Mouse (Mus musculus): ENCODE data around the gene Cyb5r1. TPM values are rescaled to one million over a fixed set of nuclear protein-coding genes. Genes with fewer than 3 reads are reported as not detected.

Gene Cyb5r1
- 25.0 and 32.2 TPM in 2 replicates for polyA plus RNA-seq (2014; fragmentation: Nextera tagmentation; extraction: Ambion mirVana)

GRCm38 (mm10) chr1:134405509-134406413 is at the start of gene Cyb5r1:
Gene Cyb5r1, plus strand, starts transcription at chr1:134405559.
- Histone ChIP-seq H3K27me3 (ENCODE audit: control insufficient read depth, insufficient read depth, low read length) (no peaks in the 10 kb centered on the region), H3K4me2 (ENCODE audit: low read depth, low read length) (peak within 1 kb of the TSS; percentile 80), H3K4me3 (ENCODE audit: low read depth, low read length) (peak within 1 kb of the TSS; percentile 81), H3K4me1 (ENCODE audit: control insufficient read depth, insufficient read depth, low read length) (no peaks in the 10 kb centered on the region), H3K36me3 (replicated peaks; ENCODE audit: control insufficient read depth, insufficient read depth, low read depth, low read length) (0 out of 2 replicates have a peak, but pooled peaks cover 1% of the 10 kb centered on the region), H3K9me3 (replicated peaks; ENCODE audit: control insufficient read depth, low read length) (no peaks in the 10 kb centered on the region), H3K9ac (replicated peaks; ENCODE audit: low read length) (peak within 1 kb of the TSS; percentile 75), H3K27ac (replicated peaks; ENCODE audit: low read depth, low read length) (0 out of 2 replicates have a peak within 1 kb of the TSS, but pooled peaks have one; percentile 23)
- 2% methylated on average over 43 of the region's 43 CpGs for WGBS
- DNase-seq (ENCODE audit: low spot score) (peak; percentile 91), ATAC-seq (replicated peaks; ENCODE audit: insufficient number of reproducible peaks, low FRiP score, low TSS enrichment, low read depth) (peak; percentile 97)

- Histone ChIP-seq H3K36me3 (replicated peaks; ENCODE audit: control insufficient read depth, insufficient read depth, low read depth, low read length) (peaks cover 2% of the 10 kb centered on the region), H3K27me3 (ENCODE audit: control insufficient read depth, insufficient read depth, low read length) (no peaks in the 10 kb centered on the region), H3K9me3 (replicated peaks; ENCODE audit: control insufficient read depth, low read length) (no peaks in the 10 kb centered on the region), H3K4me2 (ENCODE audit: low read depth, low read length) (no peak overlapping the region), H3K4me1 (ENCODE audit: control insufficient read depth, insufficient read depth, low read length) (no peaks in the 10 kb centered on the region; the same call in 1 of the 2 replicates), H3K27ac (replicated peaks; ENCODE audit: low read depth, low read length) (no peak overlapping the region), H3K9ac (replicated peaks; ENCODE audit: low read length) (no peak overlapping the region), H3K4me3 (ENCODE audit: low read depth, low read length) (no peak overlapping the region)
- 93% methylated on average over 4 of the region's 4 CpGs for WGBS
- no peak for ATAC-seq (replicated peaks; ENCODE audit: insufficient number of reproducible peaks, low FRiP score, low TSS enrichment, low read depth)
- DNase-seq (ENCODE audit: low spot score): no peak
These were observed 47.9 kb upstream of the Cyb5r1 start for GRCm38 (mm10) chr1:134357461-134357860.

- ATAC-seq (replicated peaks; ENCODE audit: insufficient number of reproducible peaks, low FRiP score, low TSS enrichment, low read depth): no peak
- DNase-seq (ENCODE audit: low spot score): no peak
- H3K9me3 ChIP-seq (replicated peaks; ENCODE audit: control insufficient read depth, low read length): no peaks in the 10 kb centered on the region
- H3K27me3 ChIP-seq (ENCODE audit: control insufficient read depth, insufficient read depth, low read length): no peaks in the 10 kb centered on the region
- no peak overlapping the region for H3K9ac ChIP-seq (replicated peaks; ENCODE audit: low read length)
- H3K4me1 ChIP-seq (ENCODE audit: control insufficient read depth, insufficient read depth, low read length): no peaks in the 10 kb centered on the region; the same call in 1 of the 2 replicates
- WGBS: 82% methylated on average over 7 of the region's 7 CpGs
- no peak overlapping the region for H3K27ac ChIP-seq (replicated peaks; ENCODE audit: low read depth, low read length)
- H3K4me2 ChIP-seq (ENCODE audit: low read depth, low read length): peak overlapping the region; percentile 68
- H3K36me3 ChIP-seq (replicated peaks; ENCODE audit: control insufficient read depth, insufficient read depth, low read depth, low read length): no peaks in the 10 kb centered on the region; the same call in 1 of the 2 replicates
- peak overlapping the region; percentile 89 for H3K4me3 ChIP-seq (ENCODE audit: low read depth, low read length)
These were observed 44.7 kb upstream of the Cyb5r1 start for GRCm38 (mm10) chr1:134360656-134361055.

- H3K36me3 ChIP-seq (replicated peaks; ENCODE audit: control insufficient read depth, insufficient read depth, low read depth, low read length): no peaks in the 10 kb centered on the region; the same call in 1 of the 2 replicates
- peak overlapping the region; percentile 89 for H3K4me3 ChIP-seq (ENCODE audit: low read depth, low read length)
- H3K4me2 ChIP-seq (ENCODE audit: low read depth, low read length): peak overlapping the region; percentile 68
- no peak for DNase-seq (ENCODE audit: low spot score)
- 2% methylated on average over 38 of the region's 44 CpGs for WGBS
- no peaks in the 10 kb centered on the region for H3K27me3 ChIP-seq (ENCODE audit: control insufficient read depth, insufficient read depth, low read length)
- ATAC-seq (replicated peaks; ENCODE audit: insufficient number of reproducible peaks, low FRiP score, low TSS enrichment, low read depth): peak; percentile 8; the same call in 1 of the 2 replicates
- H3K9me3 ChIP-seq (replicated peaks; ENCODE audit: control insufficient read depth, low read length): no peaks in the 10 kb centered on the region
- H3K27ac ChIP-seq (replicated peaks; ENCODE audit: low read depth, low read length): peak overlapping the region; percentile 65
- peak overlapping the region; percentile 92 for H3K9ac ChIP-seq (replicated peaks; ENCODE audit: low read length)
- H3K4me1 ChIP-seq (ENCODE audit: control insufficient read depth, insufficient read depth, low read length): no peaks in the 10 kb centered on the region; the same call in 1 of the 2 replicates
These were observed 44.0 kb upstream of the Cyb5r1 start for GRCm38 (mm10) chr1:134361195-134361856.

GRCm38 (mm10) chr1:134361857-134362212 is 43.5 kb upstream of the Cyb5r1 start, which contains the start of gene Tmem183a:
Gene Tmem183a, minus strand, starts transcription at chr1:134361979.
- no peaks in the 10 kb centered on the region; the same call in 1 of the 2 replicates for H3K36me3 ChIP-seq (replicated peaks; ENCODE audit: control insufficient read depth, insufficient read depth, low read depth, low read length)
- ATAC-seq (replicated peaks; ENCODE audit: insufficient number of reproducible peaks, low FRiP score, low TSS enrichment, low read depth): peak; percentile 97
- WGBS: under 1% methylated on average over 38 of the region's 38 CpGs

GRCm38 (mm10) chr1:134363194-134363593 is 42.2 kb upstream of the Cyb5r1 start:
- Histone ChIP-seq H3K36me3 (replicated peaks; ENCODE audit: control insufficient read depth, insufficient read depth, low read depth, low read length) (no peaks in the 10 kb centered on the region), H3K27ac (replicated peaks; ENCODE audit: low read depth, low read length) (no peak overlapping the region), H3K4me2 (ENCODE audit: low read depth, low read length) (no peak overlapping the region), H3K9ac (replicated peaks; ENCODE audit: low read length) (no peak overlapping the region), H3K4me1 (ENCODE audit: control insufficient read depth, insufficient read depth, low read length) (no peaks in the 10 kb centered on the region; the same call in 1 of the 2 replicates), H3K27me3 (ENCODE audit: control insufficient read depth, insufficient read depth, low read length) (no peaks in the 10 kb centered on the region), H3K9me3 (replicated peaks; ENCODE audit: control insufficient read depth, low read length) (no peaks in the 10 kb centered on the region), H3K4me3 (ENCODE audit: low read depth, low read length) (no peak overlapping the region)
- ATAC-seq (replicated peaks; ENCODE audit: insufficient number of reproducible peaks, low FRiP score, low TSS enrichment, low read depth) (no peak), DNase-seq (ENCODE audit: low spot score) (no peak)
- WGBS: 77% methylated on average over 4 of the region's 4 CpGs

More at GRCm38 (mm10) chr1:134361857-134362212, 43.5 kb upstream of the Cyb5r1 start, which contains the start of gene Tmem183a:
- H3K27me3 ChIP-seq (ENCODE audit: control insufficient read depth, insufficient read depth, low read length): no peaks in the 10 kb centered on the region
- peak within 1 kb of the TSS; percentile 65 for H3K27ac ChIP-seq (replicated peaks; ENCODE audit: low read depth, low read length)
- no peaks in the 10 kb centered on the region for H3K9me3 ChIP-seq (replicated peaks; ENCODE audit: control insufficient read depth, low read length)
- peak; percentile 97 for DNase-seq (ENCODE audit: low spot score)
- no peaks in the 10 kb centered on the region; the same call in 1 of the 2 replicates for H3K4me1 ChIP-seq (ENCODE audit: control insufficient read depth, insufficient read depth, low read length)
- peak within 1 kb of the TSS; percentile 92 for H3K9ac ChIP-seq (replicated peaks; ENCODE audit: low read length)
- peak within 1 kb of the TSS; percentile 68 for H3K4me2 ChIP-seq (ENCODE audit: low read depth, low read length)
- peak within 1 kb of the TSS; percentile 89 for H3K4me3 ChIP-seq (ENCODE audit: low read depth, low read length)

GRCm38 (mm10) chr1:134365491-134365890 is 39.9 kb upstream of the Cyb5r1 start:
- no peak overlapping the region for H3K9ac ChIP-seq (replicated peaks; ENCODE audit: low read length)
- 61% methylated on average over 5 of the region's 5 CpGs for WGBS
- no peaks in the 10 kb centered on the region for H3K36me3 ChIP-seq (replicated peaks; ENCODE audit: control insufficient read depth, insufficient read depth, low read depth, low read length)
- ATAC-seq (replicated peaks; ENCODE audit: insufficient number of reproducible peaks, low FRiP score, low TSS enrichment, low read depth) (no peak), DNase-seq (ENCODE audit: low spot score) (no peak)
- no peaks in the 10 kb centered on the region for H3K9me3 ChIP-seq (replicated peaks; ENCODE audit: control insufficient read depth, low read length)
- no peaks in the 10 kb centered on the region; the same call in 1 of the 2 replicates for H3K4me1 ChIP-seq (ENCODE audit: control insufficient read depth, insufficient read depth, low read length)
- H3K4me2 ChIP-seq (ENCODE audit: low read depth, low read length): no peak overlapping the region
- H3K4me3 ChIP-seq (ENCODE audit: low read depth, low read length): no peak overlapping the region
- H3K27ac ChIP-seq (replicated peaks; ENCODE audit: low read depth, low read length): no peak overlapping the region
- no peaks in the 10 kb centered on the region for H3K27me3 ChIP-seq (ENCODE audit: control insufficient read depth, insufficient read depth, low read length)

Data from embryonic facial prominence, embryonic 11.5 days (tissue).